Mouse (Mus musculus): ENCODE data around the gene Enpp6.
"Not testable (repeated sequence)": the region's sequence is repeated elsewhere in the genome, so short reads cannot be mapped to it uniquely, and the experiment has no call there.

The Enpp6 gene

DNA sequence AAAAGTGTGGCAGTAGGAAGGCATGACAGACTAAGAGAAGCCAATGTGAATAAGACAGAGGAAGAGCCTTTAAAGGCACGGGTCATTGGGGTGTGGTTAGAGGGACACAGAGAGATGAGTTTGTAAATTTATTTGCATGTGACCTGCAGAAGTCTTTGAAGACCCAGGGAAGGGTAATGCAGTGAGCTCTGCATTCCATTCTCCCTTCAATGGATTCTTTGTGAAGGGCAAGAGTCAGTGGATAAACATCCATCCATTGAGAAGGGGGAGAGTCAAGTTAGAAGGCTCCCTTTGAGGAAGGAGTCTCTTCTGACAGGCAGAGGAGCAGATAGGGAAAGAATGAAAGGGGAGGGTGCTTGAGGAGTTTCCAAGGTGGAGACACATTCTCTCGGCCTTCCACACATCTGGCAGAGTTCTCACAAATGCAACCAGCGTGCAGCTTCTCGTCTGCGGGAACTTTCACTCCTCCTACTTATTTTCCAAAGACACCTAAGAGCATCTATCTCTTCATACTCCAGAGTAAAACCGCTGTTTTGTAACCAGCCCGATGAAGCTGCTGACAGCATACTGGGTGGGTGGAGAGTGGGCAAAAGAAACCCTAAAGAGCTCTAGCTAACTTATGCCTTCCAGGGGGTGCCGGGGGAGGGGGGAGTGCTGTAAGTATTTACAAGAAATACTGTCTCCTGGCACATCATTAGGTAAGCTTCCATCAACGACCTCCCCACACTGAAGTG lies 9.4 kb downstream of the Enpp6 start:
- DNase-seq (ENCODE audit: low spot score) = no peak

DNA sequence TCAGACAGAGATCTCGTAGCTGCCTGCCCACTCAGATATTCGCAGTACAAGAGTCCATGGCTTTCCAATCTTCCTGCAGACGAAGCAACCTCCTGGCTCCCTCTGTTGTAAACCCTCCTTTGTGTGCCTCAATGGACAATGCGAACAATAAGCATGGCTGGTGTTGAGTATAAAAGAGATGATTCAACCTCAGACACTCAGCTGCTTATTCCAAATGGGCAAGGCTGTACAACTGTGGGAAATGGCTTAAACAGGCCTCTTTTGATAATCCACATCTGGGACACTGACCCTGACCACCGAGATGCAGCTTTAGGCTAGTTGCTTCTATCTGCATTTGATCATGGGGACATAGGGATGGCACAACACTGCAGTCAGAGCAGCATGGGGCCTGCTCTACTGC lies 19.0 kb downstream of the Enpp6 start:
- DNase-seq (ENCODE audit: low spot score) = peak; percentile 43

DNA sequence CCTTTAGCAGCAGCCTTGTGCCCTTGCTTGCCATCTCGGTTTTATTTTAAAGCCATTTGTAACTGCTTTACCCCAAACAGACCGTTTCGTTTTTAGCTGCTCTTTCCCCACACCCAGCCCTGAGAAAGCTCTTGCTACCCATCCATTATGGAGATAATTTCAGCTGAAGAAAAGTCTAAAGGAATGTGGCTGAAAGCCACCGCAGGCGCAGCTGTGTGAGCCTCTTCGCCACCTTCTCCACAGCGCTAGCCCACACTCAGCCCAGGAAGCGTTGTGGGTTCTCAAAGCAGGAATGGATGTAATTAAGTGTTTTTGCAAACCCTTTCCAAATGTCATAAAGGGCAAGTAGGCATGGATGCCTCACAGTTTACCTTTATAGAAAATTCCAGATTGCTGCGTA lies 20.1 kb downstream of the Enpp6 start:
- no peak for DNase-seq (ENCODE audit: low spot score)

DNA sequence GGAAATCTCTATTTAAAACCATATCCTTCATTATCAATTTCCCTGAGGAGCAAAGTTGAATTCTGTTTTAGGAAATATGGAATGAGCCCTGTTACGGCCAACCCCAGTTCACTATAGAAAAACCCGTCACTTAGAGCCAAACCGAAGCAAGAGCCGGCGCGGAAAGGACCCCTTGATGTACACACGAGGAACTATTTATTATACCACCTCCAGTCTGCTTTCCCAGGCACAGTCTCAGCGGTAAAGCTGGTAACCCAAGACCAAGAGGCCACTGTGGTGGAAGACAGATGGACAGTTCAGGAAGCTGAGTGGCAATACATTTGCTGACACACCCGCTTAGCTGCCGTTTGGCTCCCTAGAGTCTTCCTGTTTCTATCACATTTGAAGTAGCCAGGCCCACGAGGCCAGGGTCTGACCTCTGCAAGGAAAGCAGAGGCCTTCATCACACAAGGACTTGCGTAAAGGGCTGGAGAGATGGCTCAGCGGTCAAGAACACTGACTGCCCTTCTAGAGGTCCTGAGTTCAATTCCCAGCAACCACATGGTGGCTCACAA lies 21.6 kb downstream of the Enpp6 start:
- no peak for DNase-seq (ENCODE audit: low spot score)

DNA sequence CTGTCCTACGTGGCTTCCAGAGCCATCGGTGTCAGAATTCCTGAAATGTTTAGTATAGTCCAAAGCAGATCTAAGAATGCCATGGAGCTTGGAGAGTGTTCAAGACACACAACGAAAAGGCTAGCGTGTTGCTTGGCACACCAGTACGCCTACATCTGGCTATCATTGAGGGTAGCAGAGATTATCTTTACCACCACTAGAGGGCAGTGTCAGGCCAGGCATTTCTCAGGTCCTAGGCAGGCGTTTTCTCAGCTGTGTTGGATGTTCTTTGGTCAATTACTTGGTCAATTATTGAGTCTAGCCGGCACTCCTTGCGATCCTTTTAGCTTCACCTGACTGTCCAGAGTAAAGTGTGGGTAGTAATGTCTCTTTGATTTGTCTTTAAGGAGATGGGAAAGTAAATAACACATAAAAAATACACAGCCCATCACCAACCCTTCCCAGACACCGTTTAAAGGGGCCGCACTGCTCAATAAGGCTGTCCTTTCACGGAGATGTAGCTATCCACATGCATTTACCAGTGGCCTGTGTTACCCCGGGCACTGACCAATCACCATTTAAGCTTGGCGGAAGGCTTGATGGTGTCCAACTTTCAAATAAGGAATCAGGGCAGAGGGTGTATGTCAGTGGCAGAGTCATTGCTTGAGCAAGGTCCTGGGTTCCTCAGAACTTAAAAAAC lies 29.7 kb downstream of the Enpp6 start:
- peak; percentile 76 for DNase-seq (ENCODE audit: low spot score)

DNA sequence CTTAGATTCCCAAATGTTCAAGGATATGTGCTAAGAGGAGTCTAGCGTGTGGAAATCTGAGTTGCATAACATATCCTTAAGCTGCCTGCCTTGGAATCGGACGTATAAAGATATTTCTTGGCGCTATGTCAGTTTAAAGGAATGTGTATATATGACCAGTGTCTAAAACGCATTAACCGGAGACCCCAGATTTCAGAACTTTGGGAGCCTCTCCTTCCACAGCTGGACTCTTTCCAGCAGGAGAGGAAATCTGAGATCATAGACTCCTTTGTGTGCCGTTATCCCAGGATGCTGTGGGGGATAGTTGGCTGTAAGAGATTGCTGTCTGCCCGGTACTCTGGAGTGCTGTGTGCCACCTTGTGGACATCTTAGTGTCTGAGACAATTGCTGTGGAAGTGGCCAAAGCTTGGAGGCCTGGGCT lies 34.5 kb downstream of the Enpp6 start:
- no peak for DNase-seq (ENCODE audit: low spot score)

DNA sequence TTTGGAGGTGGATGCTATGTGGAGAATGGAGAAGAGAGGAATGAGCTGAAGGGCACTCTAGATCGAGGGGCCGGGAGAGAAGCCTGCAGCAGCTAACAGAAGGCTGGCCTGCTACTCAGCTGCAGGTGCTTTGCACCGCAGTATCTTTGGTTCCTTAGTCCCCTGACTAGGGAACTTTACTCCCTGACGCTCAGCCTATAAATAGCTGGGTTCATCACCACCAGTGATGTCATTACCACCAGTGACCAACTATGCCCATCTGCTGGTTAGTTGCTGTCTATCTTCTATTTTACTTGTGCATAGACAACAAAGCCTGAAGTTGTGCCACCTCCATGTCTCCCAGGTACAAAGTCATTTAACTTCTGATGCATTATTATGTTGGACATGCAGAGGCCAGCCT lies 37.9 kb downstream of the Enpp6 start:
- DNase-seq (ENCODE audit: low spot score) = no peak

DNA sequence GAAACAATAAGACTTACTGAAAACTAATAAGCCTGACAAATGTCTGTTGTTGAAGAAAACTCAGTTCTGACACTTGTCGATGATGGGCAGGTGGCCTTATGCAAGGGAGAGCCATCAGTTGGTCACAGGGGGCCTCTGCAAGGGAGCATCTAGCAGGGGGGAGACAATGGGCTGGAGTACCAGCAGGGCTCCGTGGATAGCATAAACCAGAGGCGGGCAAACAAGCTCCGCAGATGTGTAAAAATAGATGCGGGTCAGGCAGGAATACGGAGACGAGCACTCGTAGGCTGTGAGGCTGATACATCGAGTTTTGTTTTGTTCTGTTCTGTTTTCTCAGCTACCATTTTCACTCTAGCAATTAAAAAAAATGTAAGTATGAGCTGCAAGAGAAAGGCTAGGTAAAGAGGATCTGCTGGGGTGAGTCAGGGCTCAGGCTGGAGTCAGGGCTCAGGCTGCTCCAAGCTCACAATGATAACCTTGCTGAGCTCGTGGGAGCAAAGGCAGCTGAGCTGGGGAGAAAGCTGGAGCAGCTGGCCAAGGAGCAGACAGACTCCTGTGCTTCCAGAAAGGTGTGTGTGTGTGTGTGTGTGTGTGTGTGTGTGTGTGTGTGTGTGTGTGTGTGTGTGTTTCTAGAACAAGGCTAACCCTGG lies 40.3 kb downstream of the Enpp6 start:
- DNase-seq (ENCODE audit: low spot score) = no peak

DNA sequence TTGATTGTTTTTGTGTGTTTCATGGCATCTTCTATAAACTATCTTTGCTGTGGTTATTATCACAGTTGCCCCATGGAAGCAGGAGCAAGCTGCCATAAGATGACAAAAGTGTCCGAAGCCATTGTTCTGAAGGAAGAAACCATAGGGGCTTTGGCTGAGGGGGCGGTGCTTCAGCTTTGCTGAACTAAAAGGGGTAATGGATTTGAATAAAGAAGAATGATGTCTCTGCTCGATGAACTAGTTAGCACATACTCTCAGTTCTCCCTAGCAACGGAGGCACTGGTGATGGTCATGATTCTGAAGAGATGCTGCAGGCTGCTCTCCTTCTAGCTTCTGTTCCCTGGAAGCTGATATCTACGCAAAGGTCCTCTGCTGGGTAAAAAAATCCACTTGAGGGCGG lies 41.8 kb downstream of the Enpp6 start:
- no peak for DNase-seq (ENCODE audit: low spot score)

DNA sequence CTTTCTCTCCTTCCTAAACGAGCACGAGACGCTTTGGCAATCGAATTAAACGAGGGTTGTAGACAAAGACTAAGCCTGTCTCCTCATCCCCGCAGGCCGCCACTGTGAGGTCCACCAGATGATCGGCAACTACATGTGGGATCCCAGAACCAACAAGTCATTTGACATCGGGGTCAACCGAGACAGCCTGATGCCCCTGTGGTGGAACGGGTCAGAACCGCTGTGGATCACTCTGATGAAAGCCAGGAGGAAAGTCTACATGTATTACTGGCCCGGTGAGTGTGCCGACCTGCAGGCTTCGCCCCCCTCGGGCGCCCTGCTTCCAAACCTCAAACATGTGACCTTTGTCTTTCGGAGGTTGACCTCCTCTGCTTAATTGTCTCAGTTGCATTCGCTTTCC lies 43.6 kb downstream of the Enpp6 start:
- no peak for DNase-seq (ENCODE audit: low spot score)

DNA sequence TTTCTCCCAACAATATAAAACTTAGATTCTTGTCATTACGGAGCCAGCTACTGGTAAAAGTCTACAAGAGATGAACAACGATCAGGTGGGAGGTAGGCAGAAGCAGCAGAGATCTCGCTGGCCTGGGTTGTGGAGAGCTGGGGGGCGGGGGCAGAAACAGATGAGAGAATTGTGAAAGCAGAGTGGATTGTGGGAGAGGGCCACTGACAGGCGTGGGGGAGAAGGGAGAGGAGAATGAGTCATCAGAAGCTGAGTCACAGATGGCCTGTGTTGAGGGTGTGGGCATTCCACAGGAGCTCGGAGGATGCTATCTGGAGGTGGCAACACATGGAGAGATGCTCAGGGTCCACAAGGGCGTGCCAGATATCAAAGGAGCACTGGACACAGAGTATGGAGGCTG lies 45.4 kb downstream of the Enpp6 start:
- DNase-seq (ENCODE audit: low spot score) = peak; percentile 58

DNA sequence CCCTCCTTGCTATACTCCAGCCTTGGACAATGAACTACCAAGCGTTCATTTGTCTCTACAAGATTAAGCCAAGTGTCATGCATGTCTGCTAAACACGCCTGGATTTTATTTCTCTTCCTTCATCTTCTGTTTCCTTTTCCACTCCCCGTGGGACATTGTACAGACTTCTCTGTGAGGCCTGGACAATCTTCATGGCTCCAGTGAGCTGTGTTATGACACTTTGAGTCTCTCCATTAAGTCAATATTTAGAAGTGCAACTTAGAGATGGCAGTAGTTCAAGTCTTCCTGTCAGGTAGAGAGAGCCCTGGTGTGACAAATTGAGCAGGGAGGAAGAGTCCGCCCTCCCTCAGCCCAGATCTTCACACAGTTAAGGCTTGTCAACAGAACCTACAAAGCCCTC lies 47.3 kb downstream of the Enpp6 start:
- no peak for DNase-seq (ENCODE audit: low spot score)

DNA sequence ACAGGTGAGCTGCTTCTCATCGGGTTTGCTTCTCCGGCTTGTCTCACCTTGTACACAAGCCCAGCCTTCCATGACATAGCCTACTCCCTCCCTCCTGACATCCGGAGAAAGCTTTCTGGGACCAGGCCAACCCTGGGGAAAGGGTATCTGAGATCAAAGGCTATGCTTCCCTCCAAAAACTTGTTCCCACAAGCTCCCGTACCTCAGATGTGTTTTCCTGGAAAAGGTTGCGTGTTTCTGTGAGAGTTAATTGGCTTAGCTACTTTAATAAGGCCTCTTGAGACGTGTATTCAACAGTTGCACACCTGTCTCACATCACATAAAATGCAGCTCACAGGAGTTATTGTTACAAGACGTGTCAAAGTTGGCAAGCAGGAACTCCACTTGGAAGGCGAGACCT lies 49.8 kb downstream of the Enpp6 start:
- no peak for DNase-seq (ENCODE audit: low spot score)

DNA sequence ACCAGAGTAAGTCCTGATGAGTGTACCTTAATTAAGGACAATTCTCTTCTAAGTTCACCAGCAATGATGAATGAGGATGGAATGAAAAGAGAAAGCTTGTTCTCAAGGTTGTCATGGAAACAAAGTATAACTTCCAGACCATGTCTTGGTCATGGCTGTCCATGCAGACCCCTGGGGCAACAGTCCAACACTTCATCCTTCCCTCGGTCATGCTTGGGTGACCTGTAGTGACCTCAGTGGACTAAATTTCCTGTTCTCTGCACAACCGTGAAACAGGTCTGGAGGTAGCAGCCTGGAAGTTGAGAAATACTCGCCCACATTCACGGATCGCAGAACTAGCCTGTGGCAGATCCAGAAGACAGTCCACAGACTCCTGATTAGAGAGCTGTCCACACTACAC lies 50.7 kb downstream of the Enpp6 start:
- DNase-seq (ENCODE audit: low spot score) = no peak

DNA sequence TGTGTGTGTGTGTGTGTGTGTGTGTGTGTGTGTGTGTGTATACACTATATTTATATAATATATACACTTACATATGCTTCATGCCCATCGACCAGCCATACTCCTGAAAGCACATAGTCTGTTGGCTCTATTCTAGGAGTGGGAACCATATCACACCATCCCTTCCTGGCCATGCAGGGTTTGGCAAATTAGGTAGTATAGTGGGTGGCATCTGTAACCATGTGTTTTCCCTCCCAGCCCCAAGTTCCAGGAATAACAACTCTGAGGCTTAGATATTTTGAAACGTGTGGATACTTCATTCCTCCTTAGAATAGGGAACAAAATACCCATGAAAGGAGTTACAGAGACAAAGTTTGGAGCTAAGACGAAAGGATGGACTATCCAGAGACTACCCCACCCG lies 53.5 kb downstream of the Enpp6 start:
- DNase-seq (ENCODE audit: low spot score) = not testable (repeated sequence)

DNA sequence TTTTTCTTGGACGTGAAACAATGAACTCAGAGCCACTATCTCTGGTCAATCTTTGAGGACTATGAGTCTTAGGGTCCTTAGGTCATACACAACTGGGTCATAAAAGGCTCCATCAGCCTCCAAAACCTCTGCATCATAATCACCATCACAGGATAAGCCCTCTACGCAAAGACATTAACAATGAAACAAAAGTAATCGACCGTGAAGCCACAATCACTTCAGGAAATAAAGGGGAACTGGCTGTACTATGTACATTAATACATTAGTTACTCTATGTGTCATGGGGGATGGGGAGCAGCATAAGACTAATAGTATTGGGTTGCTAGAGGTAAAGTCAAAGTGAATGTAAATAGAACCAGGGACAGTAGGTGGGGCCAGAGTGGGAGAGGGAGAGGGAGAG lies 59.7 kb downstream of the Enpp6 start:
- DNase-seq (ENCODE audit: low spot score) = no peak

DNA sequence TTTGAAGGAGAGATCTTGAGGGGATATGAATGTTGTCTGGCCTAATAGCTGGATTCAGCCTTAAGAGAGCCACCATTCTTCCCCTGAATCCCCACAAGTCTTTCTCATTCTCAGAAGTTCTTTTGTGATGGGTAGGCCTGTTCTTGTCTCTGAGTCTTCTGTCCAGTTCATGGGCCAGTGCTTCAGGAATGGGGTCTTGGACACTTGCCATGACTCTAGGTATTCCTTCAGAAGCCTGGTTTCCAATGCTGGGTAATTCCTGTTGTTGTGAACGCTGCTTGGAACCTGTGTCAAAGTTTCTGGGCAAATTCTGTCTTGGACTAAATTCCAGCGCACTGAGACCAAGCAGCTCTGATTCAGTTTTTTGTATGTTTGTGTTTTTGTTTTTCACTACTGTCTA lies 60.5 kb downstream of the Enpp6 start:
- no peak for DNase-seq (ENCODE audit: low spot score)

DNA sequence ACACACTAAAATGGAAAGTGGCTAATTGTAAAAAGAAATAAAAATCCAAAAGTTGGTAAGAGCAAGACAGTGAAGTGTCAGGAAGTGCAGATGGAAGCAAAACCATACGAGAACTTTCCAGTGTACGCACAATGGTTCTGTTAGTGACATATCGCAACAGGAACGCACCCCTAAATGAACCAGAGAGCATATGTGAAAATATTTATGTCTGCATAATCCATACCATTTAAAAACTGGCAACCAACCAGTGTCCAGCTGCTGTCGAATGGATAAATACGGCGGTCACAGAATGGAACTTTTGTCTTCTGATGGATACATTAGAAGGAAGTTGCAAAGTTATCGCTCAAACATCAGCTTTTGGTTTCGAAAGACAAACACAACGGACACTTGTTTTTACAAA lies 61.9 kb downstream of the Enpp6 start:
- DNase-seq (ENCODE audit: low spot score) = no peak

DNA sequence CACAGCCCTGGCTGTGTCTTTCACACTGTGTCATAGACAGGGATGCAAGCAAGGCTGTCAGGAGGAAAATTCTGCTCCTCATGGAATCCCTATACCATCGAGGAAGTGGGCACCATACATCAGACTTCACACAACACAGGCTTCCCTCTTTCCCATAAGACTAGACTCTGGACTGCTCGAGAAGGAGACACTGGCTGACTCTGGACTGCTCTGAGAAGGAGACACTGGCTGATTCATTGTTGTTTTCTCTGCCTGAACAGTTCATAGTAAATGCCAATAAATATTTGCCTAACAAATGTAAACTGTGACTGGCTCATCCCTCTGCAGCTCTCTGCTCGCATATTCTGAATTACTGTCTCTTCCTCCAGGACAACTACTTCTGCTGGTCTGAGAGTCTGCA lies 66.0 kb downstream of the Enpp6 start:
- no peak for DNase-seq (ENCODE audit: low spot score)

DNA sequence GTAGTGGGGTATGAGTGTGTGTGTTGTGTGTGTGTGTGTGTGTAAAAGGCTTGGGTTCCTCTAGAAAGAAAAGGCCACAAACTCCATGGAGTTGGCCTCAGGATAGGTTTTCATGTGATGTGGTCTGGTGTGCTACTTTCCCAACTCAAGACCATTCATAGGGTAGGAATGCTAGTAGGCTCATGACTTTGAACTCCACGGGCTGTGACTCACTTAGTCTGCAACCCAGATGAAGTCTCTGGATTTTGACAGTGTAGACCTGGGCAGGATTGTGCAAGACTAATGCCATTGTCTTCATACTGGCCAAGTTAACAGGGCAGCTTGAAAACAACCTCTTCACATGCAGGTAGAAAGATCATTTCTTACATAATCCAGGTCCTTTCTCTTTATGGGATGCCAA lies 69.4 kb downstream of the Enpp6 start:
- no peak for DNase-seq (ENCODE audit: low spot score)

DNA sequence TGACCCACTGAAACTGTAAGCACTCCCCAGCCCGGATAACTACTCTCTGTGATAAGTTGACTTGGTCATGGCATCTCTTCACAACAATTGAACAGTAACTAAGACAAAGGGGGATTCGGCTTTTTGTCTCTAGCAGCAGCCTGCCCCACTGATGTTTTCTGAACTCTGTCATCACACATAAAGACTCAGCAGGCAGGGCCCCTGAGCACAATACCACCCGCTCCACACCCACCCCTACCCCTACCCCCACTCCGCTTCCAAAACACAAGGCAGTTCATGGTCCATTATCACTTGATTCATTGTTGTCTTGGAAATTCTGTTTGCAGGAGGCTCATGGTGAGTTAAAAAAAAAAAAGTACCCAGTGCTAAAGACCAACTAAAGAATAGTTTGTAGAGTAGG lies 71.8 kb downstream of the Enpp6 start:
- no peak for DNase-seq (ENCODE audit: low spot score)

DNA sequence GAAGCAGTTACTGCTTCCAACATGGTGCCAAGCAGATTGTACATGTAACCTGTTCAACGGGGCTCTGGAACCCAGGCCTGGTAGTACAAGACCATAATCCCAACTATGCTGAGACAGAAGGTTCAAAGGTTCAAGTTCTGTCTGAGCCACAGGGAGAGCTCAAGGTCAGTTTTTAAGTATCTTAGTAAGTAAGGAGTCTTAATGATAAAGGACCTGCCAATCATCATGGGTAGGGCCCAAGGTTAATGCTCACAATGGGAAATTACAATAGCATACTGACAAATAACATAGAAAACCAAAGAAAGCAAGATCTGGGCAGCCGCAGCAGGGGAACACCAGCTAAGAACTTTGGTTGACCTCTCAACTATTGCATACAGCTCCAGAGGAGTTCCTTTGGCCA lies 72.3 kb downstream of the Enpp6 start:
- no peak for DNase-seq (ENCODE audit: low spot score)

DNA sequence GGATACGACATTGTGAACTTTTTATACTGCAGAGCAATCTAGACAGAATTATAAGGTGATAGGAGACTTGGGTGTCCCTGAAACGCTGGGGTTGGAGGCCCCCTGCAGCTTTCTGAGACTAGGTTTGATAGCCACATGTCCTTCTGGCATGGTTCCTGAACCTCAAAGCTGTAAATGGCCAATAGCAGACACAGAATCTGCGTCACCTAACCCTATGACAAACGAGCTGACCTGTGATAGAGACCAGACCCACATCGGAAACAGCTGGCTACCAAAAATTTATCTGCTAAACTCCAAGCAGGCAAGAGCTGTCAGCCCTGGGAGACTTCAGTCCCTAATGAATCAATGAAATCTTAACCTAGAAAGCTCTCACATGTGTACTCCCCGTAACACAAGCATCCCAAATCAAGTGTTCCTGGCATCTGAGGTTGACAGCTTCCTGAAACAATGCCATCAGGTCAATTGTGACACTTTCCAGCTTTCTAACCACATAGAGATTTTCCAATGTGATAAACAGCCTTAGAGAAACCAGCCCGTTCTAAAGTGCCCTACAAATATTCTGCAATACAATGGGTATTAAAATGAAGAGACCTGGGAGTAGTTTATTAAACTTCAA lies 74.5 kb downstream of the Enpp6 start:
- DNase-seq (ENCODE audit: low spot score) = no peak

Data from left cerebral cortex, adult 11 months (tissue).